Mouse (Mus musculus): Measurements from ENCODE around the gene Vcl.

GRCm38 (mm10) chr14:20970389-20970788, 41.2 kb downstream of the Vcl start:
- TF ChIP-seq CTCF (IDR thresholded peaks at IDR 0.05; ENCODE audit: control insufficient read depth, insufficient read depth, insufficient read length), result no peak
- no peak for TF ChIP-seq CEBPB (IDR thresholded peaks at IDR 0.05; ENCODE audit: low read depth)
- TF ChIP-seq USF1 (IDR thresholded peaks at IDR 0.05; ENCODE audit: low read depth), result no peak
- no peak for TF ChIP-seq MAX (IDR thresholded peaks at IDR 0.05)
